Comparison of ENCODE assay signal across 24 mouse cellular contexts in genomic region chr13:5202736-5203135, GRCm38 (mm10).
DNase-seq lines count a peak whose midpoint lies in the region; ATAC-seq lines count a peak whose summit lies in the region.
"Had no signal": no experiment of that assay in that cellular context is flagged by ENCODE, and none has a peak within 500 bp of the region (broad histone marks: within the 10 kb centered on the region; RNA-seq: fewer than 3 reads in every experiment).

No protein-coding gene starts in this region.

- no peak overlapping the region for H3K4me2 ChIP-seq in embryonic facial prominence, embryonic 14.5 days (ENCODE audit: low read depth, low read length)
- 0 out of 2 replicates have a peak overlapping the region, but pooled peaks have one; percentile 13 for H3K4me2 ChIP-seq in limb, embryonic 12.5 days
- no peak overlapping the region for H3K4me2 ChIP-seq in liver, embryonic 11.5 days
- H3K4me2 ChIP-seq: forebrain, embryonic 13.5 days; limb, embryonic 15.5 days; midbrain, embryonic 15.5 days had no signal

- H3K27me3 ChIP-seq in embryonic facial prominence, embryonic 14.5 days (replicated peaks; ENCODE audit: control insufficient read depth, insufficient read depth, low read length) = no peaks in the 10 kb centered on the region
- no peaks in the 10 kb centered on the region for H3K27me3 ChIP-seq in limb, embryonic 12.5 days
- H3K27me3 ChIP-seq in liver, embryonic 11.5 days (replicated peaks; ENCODE audit: control insufficient read depth, insufficient read depth, low read length) = no peaks in the 10 kb centered on the region
- H3K27me3 ChIP-seq: forebrain, embryonic 13.5 days; limb, embryonic 15.5 days; midbrain, embryonic 15.5 days had no signal

- H3K36me3 ChIP-seq in embryonic facial prominence, embryonic 14.5 days (ENCODE audit: control insufficient read depth, insufficient read depth, low read length) = no peaks in the 10 kb centered on the region
- no peaks in the 10 kb centered on the region for H3K36me3 ChIP-seq in limb, embryonic 12.5 days
- H3K36me3 ChIP-seq in liver, embryonic 11.5 days (ENCODE audit: control insufficient read depth, insufficient read depth, low read length) = no peaks in the 10 kb centered on the region
- H3K36me3 ChIP-seq: hindbrain, embryonic 10.5 days; limb, embryonic 15.5 days; midbrain, embryonic 15.5 days had no signal

- H3K9ac ChIP-seq in embryonic facial prominence, embryonic 14.5 days (ENCODE audit: low read depth, low read length) = no peak overlapping the region
- no peak overlapping the region for H3K9ac ChIP-seq in limb, embryonic 12.5 days (replicated peaks)
- no peak overlapping the region for H3K9ac ChIP-seq in liver, embryonic 11.5 days (ENCODE audit: low read depth, low read length)
- H3K9ac ChIP-seq: forebrain, embryonic 13.5 days; limb, embryonic 15.5 days; midbrain, embryonic 15.5 days had no signal

- DNase-seq in 3T3-L1 (ENCODE audit: low read depth, low spot score) = peak; percentile 88
- DNase-seq in embryo, embryonic 10 days (ENCODE audit: low spot score) = peak; percentile 32
- DNase-seq in embryonic facial prominence, embryonic 14.5 days (ENCODE audit: low spot score) = peak; percentile 78
- DNase-seq in liver, embryonic 11.5 days (ENCODE audit: low spot score) = no peak
- DNase-seq in kidney, postnatal 25 days = no peak
- DNase-seq: adrenal gland, postnatal 14 days; B cell, adult 2 months; cerebellum, postnatal 10 days; gastrocnemius, postnatal 25 days; kidney, adult 8-10 months; kidney, postnatal 36 days; lung, postnatal 14 days; right cerebral cortex, postnatal 14 days; spleen, adult 18-20 months; thymus, postnatal 36 days had no signal

- 0 out of 2 replicates have a peak, but pooled peaks cover under 1% of the 10 kb centered on the region for H3K9me3 ChIP-seq in embryonic facial prominence, embryonic 14.5 days (ENCODE audit: control insufficient read depth, low read length)
- no peaks in the 10 kb centered on the region for H3K9me3 ChIP-seq in limb, embryonic 12.5 days
- no peaks in the 10 kb centered on the region for H3K9me3 ChIP-seq in liver, embryonic 11.5 days (ENCODE audit: control insufficient read depth, low read length)
- H3K9me3 ChIP-seq: forebrain, embryonic 13.5 days; hindbrain, embryonic 10.5 days; limb, embryonic 15.5 days; midbrain, embryonic 15.5 days had no signal

- peak; percentile 53; the same call in 1 of the 2 replicates for ATAC-seq in embryonic facial prominence, embryonic 14.5 days (ENCODE audit: low read depth)
- ATAC-seq in limb, embryonic 12.5 days (ENCODE audit: insufficient number of reproducible peaks, insufficient read depth, low FRiP score, low TSS enrichment, low read depth) = peak; percentile 59
- no peak for ATAC-seq in granulocyte monocyte progenitor cell, adult 5-6 weeks (replicated peaks; ENCODE audit: poor library complexity, severe bottlenecking)
- no peak for ATAC-seq in liver, embryonic 11.5 days (replicated peaks; ENCODE audit: low FRiP score)
- ATAC-seq: forebrain, embryonic 13.5 days; inflammation-experienced regulatory T-cells, adult 6 months; midbrain, embryonic 15.5 days had no signal

- H3K4me3 ChIP-seq in embryonic facial prominence, embryonic 14.5 days (ENCODE audit: low read depth, low read length) = no peak overlapping the region
- H3K4me3 ChIP-seq in limb, embryonic 12.5 days (replicated peaks) = no peak overlapping the region
- H3K4me3 ChIP-seq in liver, embryonic 11.5 days (ENCODE audit: low read depth, low read length) = no peak overlapping the region
- H3K4me3 ChIP-seq: erythroblast, embryonic 14.5 days; forebrain, embryonic 13.5 days; hindbrain, embryonic 10.5 days; limb, embryonic 15.5 days; midbrain, embryonic 15.5 days; myocyte had no signal

- peaks cover 4% of the 10 kb centered on the region for H3K4me1 ChIP-seq in embryonic facial prominence, embryonic 14.5 days (ENCODE audit: control insufficient read depth, insufficient read depth, low read length)
- H3K4me1 ChIP-seq in limb, embryonic 12.5 days (replicated peaks) = no peaks in the 10 kb centered on the region
- no peaks in the 10 kb centered on the region for H3K4me1 ChIP-seq in liver, embryonic 11.5 days (replicated peaks; ENCODE audit: control insufficient read depth, insufficient read depth, low read length)
- H3K4me1 ChIP-seq: forebrain, embryonic 13.5 days; hindbrain, embryonic 10.5 days; limb, embryonic 15.5 days; midbrain, embryonic 15.5 days had no signal

- 29% methylated on average over 1 of the region's 1 CpGs for WGBS in embryonic facial prominence, embryonic 14.5 days
- WGBS in limb, embryonic 12.5 days = 4% methylated on average over 1 of the region's 1 CpGs
- 67% methylated on average over 1 of the region's 1 CpGs for WGBS in liver, embryonic 11.5 days

- peak overlapping the region; percentile 39 for H3K27ac ChIP-seq in embryonic facial prominence, embryonic 14.5 days (replicated peaks; ENCODE audit: low read depth, low read length)
- H3K27ac ChIP-seq in limb, embryonic 12.5 days = no peak overlapping the region
- H3K27ac ChIP-seq in liver, embryonic 11.5 days (ENCODE audit: low read depth, low read length) = no peak overlapping the region
- H3K27ac ChIP-seq: forebrain, embryonic 13.5 days; hindbrain, embryonic 10.5 days; limb, embryonic 15.5 days; midbrain, embryonic 15.5 days had no signal

Comparison
In these comparisons a context has a peak if more than half of its experiments do, and no peak if none do; other contexts are left out.
1. DNase-seq: peak in 3T3-L1 (single experiment), embryo, embryonic 10 days (single experiment) and embryonic facial prominence, embryonic 14.5 days (single experiment); none in liver, embryonic 11.5 days (single experiment) and kidney, postnatal 25 days (0 of 2).
2. ATAC-seq: peak in embryonic facial prominence, embryonic 14.5 days (single experiment) and limb, embryonic 12.5 days (single experiment); none in granulocyte monocyte progenitor cell, adult 5-6 weeks (single experiment) and liver, embryonic 11.5 days (single experiment).